Mouse (Mus musculus) central nervous system, embryonic 11.5 days (tissue): Measurements from ENCODE around the gene Zp2. TPM values are rescaled to one million over a fixed set of nuclear protein-coding genes. Genes with fewer than 3 reads are reported as not detected.

Experiments used
- polyA plus RNA-seq: library from polyadenylated mRNA; depleted of rRNA; stranded (reverse); fragments of >200 nt; gene quantifications from 2 replicates; pipeline ENCODE4 v1.2.3, GENCODE M21; 2012; rRNA removed

Zp2 gene
- 0.10 TPM in 1 of 2 replicates, not detected in the other for polyA plus RNA-seq

DNA sequence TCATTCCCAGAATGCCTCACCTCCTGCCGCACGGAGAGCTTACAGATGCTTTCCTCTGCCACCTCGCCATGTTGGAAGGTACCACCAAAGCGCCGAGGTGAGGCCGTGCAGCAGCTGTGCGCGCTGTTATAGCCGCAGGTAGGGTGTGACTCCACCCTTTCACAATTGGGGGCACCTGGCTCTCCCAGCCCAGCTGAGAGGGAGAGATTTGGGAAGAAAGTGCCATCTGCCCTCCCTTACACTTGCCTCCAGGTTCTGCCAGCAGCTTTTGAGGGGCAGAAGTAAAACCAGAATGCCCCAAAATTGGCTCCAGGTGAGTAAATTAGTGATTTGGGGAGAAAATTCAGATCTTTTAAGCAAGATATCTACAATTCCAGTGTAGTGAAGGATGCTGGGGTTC lies at the start of gene Zp2:
Gene Zp2, minus strand, starts transcription at position 101 of the 400 bp plus-strand sequence.

DNA sequence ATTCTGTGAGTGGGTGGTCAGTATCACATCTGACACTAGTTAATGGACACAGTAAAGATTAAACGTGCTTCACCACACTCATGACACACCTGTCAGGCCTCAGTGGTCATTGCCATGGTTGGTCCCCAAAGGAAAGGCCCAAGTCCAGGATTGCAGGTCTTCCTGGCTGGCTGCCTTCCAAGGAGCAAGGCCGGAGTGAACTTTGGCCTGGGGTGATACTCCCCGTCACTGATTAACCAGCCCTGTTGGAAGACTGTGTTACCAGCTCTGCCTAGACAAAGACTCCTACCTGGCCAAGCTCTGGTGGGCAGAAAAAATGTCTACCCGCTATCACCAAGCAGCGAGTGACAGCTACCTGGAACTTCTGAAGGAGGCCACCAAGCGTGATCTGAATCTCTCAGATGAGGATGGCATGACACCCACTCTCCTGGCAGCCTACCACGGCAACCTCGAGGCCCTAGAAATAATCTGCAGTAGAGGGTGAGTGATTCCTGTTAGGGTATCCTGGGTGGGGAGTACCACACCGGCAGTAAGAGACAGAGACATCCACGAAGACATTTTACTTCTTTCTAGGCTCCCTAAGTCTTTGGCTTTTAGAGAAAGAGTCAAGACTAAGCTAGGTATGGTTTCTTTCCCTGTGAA lies 28.6 kb upstream of the Zp2 start, which contains the start of gene Anks4b:
Gene Anks4b, plus strand, starts transcription at position 256 of the 642 bp plus-strand sequence.

DNA sequence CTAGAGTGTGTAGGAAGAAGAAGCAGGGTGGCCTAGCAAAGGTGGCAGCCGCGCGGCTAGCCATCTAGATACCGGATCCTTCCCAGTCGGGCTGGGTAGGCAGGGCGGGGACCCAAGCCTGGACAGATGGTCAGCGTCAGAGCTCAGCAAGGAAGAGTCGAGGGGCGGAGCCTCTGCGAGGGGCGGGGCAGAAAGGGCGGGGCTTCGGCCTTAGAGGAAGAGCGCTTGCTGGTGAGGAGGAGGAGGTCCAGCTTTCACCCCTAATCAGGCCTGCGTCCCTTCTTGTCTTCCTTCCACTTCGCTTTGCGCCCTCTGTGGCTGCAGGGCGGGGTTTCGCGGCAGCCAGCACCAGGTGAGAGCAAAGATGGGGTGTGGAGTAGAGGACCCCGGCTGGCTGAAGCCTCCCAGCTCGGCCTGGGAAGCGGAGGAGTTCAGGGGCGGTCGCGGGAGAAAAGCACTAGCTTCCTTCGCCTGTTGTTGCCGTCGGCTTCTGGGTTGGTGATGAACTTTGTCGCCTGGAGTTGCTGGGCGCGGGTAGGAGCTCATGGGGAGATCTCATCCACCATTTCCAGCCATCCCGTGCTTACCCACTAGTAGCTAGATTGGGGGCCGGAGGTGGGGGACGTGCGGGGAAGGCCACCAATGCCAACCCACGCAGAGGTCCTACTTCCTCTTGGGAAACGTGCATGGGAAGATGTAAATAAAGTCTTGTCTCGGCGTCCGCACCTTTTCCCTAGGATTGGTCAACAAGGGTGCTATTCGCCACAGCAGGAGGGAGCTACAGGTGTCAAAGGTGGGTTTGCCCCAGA lies 42.7 kb downstream of the Zp2 start, which contains the start of gene Tmem159:
Gene Tmem159, plus strand, starts transcription at position 190 of the 809 bp plus-strand sequence.

DNA sequence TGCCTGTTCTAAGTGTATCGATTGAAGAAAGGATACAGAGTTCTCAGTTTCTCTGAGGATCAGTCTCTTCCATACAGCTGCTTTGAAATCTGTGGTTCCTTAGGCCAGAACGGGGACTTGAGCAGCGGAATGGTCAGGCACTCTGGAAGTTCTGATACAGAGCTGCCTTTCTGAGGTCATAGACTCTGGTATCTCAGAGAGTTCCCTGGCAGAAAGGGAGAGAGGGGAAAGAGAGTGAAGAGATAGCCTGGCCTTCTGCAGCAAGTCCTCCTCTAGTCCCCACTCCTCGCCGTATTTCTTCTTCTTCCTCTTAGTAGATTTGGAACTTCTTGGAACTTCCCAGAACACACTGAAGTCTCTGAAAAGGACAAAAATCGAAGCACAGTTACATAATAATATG lies 49.9 kb downstream of the Zp2 start, which contains the start of gene Dnah3:
Gene Dnah3, minus strand, starts transcription at position 101 of the 400 bp plus-strand sequence.

Other genes starting within 250 kb of the Zp2 start
- gene Lyrm1, start 249.4 kb downstream of the Zp2 start, polyA plus RNA-seq, result 5.2 and 6.6 TPM in 2 replicates
- gene Dcun1d3, start 249.0 kb downstream of the Zp2 start, polyA plus RNA-seq, result 9.2 and 11.8 TPM in 2 replicates
- gene Dnah3, start 50.0 kb downstream of the Zp2 start, polyA plus RNA-seq, result 0.02 and 0.14 TPM in 2 replicates
- 10.3 and 11.1 TPM in 2 replicates for gene Tmem159, start 42.9 kb downstream of the Zp2 start, polyA plus RNA-seq
- 0.16 and 0.37 TPM in 2 replicates for gene Anks4b, start 28.6 kb upstream of the Zp2 start, polyA plus RNA-seq
- gene Crym, start 56.8 kb upstream of the Zp2 start, polyA plus RNA-seq, result 21.2 and 25.7 TPM in 2 replicates
- gene Abca14, start 58.7 kb upstream of the Zp2 start, polyA plus RNA-seq, result 0.02 and 0.05 TPM in 2 replicates
- gene Abca15, start 183.4 kb upstream of the Zp2 start, polyA plus RNA-seq, result not detected in 2 replicates